Mouse (Mus musculus) embryo, embryonic 10 days (tissue): Measurements from ENCODE around the gene Slc7a4.
"Not testable (repeated sequence)": the region's sequence is repeated elsewhere in the genome, so short reads cannot be mapped to it uniquely, and the experiment has no call there.

ENCODE experiments used
- DNase-seq: peaks from one replicate; pipeline ENCODE4 v3.0.0-alpha.2; 2015; ENCODE audit warnings: low spot score

Slc7a4 gene

DNA sequence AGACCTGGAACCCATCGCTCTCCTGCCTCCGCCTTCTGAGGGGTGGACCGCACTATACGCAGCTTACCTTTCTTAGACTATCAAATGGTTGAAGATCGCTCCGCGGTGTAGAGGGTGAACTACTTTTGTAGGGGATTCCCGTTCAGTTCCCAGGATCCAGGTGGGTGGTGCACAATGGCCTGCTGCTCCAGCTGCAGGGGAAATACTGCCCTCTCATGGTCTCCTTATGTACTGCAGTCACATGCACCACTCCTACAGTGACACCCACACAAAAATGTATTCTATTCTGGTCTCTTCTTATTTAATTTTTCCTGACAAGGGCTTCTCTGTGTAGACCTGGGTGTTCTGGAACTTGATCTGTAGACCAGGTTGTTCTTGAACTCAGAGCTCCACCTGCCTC is at the start of gene Slc7a4:
TSS of gene Slc7a4 (minus strand) at position 151 of the 400 bp plus-strand sequence.
- peak; percentile 51 for DNase-seq

DNA sequence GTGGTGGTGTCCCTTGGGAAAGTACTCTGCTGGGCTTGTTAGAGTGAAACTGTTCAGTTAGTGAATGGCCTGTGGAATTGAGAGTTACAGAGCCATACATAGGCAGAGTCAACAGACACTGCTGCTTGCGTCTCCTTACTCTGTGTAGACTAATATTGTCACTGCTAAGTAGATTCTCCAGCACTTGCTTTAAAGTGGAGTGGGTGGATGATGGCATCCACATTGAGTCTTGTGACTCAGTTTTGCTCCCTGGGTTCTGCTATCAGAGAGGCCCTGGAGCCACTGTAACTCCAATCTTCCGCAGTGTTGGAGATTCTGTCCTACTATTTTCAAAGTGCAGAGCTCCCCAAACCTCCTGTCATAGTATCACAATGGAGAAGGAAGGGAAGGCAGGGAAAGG is 49.6 kb upstream of the Slc7a4 start:
- DNase-seq, result no peak

DNA sequence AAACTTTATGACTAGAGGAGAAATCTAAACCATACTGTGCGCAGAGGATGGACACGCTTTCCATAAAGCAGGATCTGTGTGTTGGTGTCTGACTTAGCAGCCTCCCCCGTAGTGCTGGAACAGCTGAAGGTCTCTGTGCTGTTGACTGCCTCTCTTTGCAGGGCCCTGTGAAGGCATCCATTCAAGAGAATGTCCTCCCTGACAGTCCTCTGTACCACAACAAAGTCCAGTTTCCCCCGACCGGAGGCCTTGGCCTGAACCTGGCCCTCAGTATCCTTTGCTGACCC is 43.2 kb upstream of the Slc7a4 start:
- no peak for DNase-seq

DNA sequence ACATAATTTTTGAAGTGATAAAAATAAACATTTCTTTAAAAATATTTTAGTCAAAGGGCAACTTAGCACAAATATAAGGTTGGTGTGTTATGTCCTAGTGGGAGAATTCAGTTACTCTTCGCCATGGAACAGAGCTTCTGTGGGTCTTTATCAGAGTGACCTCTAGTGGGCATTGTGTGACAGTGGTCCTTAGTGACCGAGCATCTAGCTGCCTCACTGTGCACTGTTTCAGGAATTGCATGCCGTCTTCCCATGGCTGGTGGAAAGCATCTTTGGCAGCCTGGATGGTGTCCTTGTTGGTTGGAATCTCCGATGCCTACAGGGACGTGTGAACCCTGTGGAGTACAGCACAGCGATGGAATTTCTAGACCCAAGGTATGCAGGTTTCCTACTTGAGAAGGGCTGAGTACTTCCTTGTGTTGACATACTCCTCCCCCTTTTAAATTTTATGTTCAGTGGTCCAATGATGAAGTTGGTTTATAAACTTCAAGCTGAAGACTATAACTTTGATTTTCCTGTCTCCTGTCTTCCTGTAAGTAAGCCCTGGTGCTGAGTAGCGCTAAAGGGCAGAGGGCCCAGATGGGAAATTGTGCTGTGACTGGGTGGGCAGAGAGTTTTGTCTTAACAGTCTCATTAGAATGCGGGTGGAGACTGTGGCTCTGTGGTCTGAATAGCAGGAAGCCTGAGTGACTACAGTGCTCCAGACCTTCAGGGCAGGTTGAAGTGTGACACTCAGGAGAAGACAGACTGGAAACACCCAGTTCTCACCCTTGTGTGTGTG is 42.7 kb upstream of the Slc7a4 start:
- peak; percentile 71 for DNase-seq

DNA sequence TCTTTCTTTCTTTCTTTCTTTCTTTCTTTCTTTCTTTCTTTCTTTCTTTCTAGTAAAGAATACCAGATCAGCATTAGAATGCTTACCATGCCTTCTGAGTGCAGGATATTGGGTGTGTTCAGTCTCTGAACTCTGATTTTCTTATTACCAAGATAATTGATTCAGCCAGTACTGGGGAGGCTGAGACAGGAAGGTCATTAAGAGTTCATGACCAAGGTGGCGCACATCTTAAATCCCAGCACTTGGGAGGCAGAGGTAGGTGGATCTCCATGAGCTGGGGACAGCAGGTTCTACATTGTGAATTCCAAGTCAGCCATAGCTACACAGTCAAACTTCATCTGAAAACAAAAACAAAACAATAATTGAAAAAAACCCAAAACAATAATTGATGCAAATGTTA is 38.9 kb upstream of the Slc7a4 start:
- no peak for DNase-seq

DNA sequence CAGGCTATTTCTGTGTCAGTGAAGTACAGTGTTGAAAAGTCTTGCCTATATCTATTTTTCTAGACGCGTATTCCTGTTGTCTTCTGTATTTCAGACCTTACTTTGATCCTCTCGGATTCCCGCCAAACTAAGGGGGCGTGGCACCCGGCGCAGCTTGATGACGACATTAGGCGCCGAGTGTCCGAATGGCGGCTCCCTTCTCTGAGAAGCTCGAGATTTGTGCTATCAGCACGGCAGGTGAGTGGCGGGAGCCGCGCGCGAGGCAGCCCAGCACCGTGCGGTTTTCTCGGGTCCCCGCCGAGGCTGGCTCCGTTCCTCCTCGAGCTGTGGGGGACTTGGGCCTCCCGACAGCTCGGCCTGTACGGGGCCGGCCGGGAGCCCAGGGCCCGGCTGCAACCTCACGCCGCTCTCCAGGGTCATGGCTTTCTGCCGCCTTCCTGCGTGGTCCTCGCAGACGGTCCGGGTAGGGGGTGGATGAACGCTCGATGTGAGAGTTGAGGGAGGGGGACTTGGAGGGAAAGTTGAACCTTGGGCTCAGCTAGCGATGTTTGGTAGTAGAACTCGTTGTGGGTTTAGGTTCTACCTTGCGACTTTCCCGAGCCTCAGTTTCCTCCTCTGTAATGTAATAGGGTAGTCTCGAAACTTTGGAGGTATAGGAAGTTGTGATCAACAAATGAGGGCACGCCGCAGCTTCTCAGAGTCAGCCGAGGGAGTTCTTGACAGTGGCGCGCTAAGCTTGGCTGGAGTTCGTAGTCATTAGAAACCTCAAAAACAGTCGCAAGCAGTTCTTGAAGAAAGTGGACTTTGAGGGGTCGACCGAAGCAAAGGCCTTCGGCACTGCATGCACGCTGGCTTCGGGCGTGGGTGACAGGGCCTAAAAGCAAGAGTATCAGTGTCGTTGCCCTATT is 36.4 kb upstream of the Slc7a4 start, which contains the start of gene Smpd4:
TSS of gene Smpd4 (plus strand) at position 157 of the 908 bp plus-strand sequence.
- peak; percentile 96 for DNase-seq

DNA sequence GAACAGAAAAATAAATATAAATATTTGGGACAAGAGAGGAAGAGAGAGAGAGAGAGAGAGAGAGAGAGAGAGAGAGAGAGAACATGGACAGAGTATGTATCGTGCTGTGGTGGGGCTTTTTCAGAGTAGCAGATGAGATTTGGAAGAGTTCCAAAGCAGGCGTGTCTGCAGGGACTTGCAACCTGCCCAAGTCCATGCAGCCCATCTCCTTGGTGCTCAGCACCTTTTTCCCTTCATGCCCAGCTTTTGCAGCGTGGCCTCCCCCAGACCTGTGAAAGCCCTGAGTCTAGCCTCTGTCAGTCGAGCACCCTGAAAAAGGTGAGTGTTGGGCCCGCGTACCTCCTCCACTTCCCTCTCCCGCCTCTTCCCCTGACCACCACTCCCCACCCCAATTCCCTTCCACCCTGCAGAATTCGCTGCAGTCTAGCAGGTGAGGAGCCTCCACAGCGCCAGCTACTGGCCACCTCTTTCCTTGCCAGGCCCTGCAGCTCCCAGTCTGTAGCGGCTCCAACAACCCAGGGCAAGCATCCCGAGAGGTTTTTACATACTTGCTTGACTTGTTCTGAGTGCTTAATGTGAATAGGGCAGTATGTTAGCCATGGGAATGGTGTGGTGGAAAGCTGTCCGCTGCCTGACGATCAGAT is 35.0 kb upstream of the Slc7a4 start:
- DNase-seq, result peak; percentile 76

DNA sequence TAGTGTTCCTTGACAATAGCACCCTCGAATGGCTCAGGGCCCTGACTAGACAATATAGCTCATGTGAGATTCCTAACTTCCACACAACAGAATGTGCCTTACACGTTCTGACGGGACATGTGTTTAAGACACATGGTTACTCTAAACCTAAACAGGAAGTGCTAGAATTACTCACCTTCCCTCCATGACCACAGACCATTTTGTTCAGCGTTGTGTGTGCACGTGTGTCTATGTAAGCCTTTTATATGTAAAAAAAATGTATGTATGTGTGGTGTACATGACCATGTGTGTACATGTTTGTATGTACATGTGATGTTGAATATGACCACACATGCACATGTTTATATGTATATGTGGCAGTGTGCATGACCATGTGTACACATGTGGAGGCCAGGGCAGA is 33.2 kb upstream of the Slc7a4 start:
- DNase-seq, result no peak

DNA sequence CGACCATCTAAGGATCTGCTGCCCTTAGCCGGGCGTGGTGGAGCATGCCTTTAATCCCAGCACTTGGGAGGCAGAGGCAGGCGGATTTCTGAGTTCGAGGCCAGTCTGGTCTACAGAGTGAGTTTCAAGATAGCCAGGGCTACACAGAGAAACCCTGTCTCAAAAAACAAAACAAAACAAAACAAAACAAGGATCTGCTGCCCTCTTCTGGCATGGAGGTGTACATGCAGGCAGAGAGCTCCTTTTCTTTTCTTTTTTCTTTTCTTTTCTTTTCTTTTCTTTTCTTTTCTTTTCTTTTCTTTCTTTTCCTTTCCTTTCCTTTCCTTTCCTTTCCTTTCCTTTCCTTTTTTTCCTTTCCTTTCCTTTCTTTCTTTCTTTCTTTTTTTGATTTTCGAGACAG is 31.7 kb upstream of the Slc7a4 start:
- DNase-seq, result not testable (repeated sequence)

DNA sequence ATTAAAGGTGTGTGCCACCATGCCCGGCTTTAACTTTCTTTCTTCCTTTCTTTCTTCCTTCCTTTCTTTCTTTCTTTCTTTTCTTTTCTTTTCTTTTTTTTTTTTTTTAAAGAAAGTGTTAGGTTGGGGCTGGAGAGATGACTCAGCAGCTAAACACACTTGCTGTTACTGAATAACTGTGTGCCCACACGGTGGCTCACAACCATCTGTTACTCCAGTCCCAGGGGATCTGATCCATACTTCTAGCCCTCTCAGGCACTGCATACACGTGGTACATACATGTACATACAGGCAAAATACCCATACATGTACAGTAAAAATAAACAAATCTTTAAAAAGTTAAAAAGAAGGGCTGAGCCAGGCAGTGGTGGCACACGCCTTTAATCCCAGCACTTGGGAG is 28.4 kb upstream of the Slc7a4 start:
- no peak for DNase-seq

DNA sequence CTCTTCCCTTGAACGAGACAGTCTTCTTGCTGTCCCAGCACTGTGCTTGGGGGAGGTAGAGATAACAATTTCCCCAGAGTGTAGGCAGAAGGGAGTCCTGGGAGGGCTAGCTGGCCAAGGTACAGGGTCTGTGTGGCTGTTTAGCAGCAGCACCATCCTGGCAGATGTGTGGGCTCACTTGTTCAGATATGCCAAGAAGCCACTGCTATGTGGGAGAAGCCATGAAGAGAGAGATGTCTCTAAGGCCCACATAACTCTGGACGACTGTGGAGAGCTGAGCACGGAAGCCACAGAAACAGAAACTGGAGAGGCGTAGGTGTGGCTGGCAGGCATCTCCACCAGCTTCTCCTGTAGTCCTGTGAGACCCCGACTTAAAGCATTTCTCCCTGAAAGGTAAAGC is 22.7 kb upstream of the Slc7a4 start:
- no peak for DNase-seq

DNA sequence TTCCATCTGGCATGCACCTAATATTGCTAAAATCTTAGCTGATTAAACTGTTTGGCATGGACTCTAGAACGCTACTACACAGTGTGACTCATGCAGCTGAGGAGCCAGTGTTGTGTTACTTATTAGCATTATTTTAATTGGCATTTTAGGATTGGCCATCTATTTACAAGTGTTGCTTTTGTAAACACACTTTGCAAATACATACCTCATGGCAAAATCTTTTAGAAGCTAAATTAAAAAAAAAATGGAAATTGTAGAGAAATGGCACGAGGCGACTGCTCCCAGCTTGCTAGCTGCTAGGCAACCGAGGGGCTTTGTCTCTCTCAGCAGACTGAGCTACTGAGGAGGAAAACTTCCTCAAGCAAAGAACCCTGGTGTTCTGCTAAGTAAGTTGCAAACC is 21.9 kb upstream of the Slc7a4 start:
- DNase-seq, result no peak

DNA sequence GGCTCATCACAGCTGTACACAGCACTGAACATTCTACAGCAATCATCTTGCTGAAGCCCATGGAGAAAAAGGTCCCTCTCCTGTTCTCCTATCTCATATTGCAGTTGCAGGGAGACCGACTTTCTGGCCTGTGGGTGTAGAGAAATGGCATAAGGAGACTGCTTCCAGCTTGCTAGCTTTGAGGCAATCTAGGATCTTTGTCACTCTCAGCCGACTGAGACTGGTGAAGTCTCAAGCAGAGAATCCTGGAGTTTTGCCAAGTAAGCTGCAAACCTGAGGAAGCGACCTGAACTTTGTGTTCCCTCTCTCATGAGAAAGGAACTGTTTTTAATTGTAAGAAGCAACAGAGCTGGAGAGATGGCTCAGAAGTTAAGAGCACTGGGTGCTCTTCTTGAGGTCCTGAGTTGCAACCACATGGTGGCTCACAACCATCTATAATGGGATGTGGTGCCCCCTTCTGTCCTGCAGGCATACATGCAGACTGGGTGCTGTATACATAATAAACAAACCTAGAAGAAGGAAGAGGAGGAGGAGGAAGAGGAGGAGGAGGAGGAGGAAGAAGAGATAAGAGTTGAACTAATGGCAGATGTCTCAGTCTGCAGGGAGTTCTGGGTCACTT is 18.0 kb upstream of the Slc7a4 start:
- no peak for DNase-seq

DNA sequence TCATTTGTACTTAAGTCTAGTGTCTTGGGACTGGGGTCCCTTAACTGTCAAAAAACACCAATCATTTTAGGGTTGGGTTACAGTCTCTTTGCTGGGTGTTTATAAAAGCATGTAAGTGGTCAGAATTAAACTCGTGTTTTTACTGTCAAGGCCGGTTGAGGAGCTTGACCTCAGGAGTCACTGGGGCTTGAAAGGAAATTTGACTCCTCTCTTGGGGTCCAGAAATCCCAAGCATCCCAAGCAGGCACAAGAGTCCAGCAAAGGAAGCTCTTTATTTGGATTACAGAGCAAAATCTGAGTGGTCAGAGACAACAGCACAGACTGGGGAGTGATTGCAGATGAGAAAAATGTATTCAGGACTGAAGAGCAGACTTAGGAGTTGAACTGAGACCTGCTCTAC is 7.7 kb upstream of the Slc7a4 start:
- DNase-seq, result peak; percentile 44

DNA sequence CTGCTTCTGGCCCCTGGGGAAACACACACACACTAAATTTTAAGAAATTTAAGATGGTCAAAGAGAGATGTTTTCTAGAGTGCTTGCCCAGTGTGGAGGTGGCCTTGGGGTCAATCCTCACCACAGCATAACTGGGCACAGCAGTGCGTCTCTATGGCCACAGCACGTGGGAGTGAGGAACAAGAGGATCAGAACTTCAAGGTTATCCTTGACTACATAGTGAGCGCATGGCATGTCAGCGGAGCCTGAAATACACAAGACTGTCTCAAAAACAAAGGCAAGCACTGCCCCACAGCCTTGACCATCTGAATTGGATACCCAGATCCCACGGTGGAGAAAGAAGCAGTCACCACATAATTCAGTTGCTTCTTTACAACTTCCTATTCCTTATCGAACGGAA is 1.5 kb upstream of the Slc7a4 start:
- DNase-seq, result no peak

DNA sequence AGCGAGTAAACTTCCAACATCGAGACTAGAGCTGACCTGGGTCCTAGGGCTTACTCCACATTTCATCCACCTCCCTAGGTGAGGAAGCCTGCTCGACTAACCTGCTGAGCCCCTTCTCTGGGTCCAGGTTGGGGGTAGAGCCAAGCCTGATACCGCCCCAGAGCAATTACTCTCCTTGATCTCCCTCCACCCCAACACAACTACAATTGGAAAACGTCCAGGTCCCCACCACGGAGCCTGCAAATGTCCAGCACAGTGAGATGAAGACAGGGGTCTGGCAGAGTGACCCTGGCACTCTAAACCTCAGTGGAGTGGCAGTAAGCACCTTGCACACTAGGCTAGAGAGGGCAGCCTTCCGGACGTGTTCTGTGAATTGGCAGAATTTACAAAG is 6.2 kb downstream of the Slc7a4 start:
- no peak for DNase-seq

DNA sequence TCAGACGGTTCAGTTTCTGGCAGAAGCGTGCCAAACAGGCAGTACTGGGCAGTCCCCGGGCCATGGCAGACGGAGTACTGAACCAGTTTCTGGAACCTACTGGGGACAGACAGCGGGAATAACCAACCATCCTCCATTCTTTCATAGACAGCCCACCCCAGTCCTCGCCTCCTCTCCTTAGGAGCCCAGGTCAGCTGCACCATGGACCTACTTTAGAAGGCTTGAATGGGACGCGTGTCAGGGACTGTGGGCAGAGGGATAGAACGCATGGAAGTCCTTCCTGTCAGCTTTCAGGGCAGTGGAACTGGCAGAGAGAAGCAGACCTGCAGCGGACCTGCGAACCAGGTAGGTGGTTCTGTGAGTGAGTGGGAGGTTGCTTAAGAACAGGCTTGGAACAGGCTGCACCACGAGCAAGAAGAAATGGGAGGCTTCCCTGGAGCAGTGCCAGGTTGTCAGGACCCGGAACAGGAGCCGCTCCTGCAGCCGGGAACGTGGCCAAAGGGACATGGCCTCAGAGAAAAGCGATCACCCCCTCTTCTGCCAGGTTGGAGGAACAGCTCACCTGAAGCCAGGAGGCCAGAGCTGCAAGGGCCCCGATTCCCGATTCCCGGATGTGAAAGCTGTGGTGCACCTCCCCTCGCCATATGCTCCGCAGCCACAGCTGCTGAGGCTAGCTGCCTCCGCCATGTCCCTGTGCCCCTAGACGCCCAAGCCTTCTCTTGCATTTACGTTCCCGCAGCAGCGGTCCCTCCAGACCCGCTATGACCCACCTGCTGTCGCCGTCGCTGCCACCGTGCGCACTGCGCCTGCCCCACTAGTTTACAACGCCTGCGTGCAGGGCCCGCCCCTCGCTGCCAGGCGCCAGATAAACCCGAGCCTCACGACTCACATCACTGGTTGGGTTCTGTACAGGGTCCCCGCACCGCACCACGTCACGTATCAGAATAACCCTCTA is 6.9 kb downstream of the Slc7a4 start:
- DNase-seq, result peak; percentile 42

DNA sequence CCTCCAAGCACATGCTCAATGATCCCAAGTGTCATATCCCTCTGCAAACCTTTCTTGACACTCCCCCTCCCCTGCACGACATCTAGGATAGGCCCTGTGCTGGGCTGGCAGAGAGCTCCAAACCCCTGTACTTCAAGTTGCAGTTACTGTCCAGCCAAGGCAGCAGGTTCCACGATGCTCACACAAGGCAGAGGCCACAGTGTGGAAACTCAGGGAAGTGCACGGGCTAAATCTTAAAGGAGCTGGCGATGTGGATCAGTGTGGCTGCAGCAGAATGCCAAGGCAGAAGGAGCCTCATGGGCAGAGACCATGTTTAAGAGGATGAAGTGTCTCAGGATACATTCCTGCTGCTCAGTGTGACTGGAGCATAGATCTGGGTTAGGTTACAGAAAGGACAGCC is 16.8 kb downstream of the Slc7a4 start:
- DNase-seq, result no peak

DNA sequence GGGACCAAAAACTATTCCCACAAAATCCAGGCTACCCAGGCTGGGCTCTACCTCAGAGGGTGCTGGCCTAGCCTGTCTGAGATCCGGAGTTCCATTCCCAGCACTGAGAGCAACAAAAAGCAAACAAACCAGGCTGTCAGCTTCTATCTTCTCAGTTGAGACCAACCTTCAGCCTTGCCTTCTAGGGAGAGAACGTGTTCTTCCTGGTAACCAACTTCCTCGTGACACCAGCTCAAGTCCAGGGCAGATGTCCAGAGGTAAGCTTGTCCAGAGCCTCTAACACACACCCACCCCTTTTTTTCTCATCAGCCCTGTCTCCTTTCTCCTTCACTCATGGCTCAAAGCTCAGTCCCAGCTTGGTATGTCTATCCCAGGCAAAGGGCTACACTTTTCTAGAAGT is 18.2 kb downstream of the Slc7a4 start:
- DNase-seq, result no peak

DNA sequence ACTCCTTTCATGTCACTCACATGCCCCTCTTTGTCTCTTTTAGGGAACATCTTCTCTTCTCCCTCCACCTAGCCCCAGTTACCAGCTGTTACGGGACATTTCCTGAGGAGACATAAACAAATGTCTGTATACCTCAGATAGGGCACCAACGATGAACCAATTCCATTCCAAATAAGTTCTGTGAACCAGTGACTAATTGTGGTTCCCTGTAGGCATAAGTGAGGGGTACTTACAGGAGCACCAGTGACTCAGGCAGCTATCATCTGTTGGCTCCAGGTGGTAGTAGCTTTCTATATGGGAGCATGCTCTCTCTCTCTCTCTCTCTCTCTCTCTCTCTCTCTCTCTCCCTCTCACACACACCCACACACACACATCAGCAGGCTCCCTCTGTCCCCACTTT is 18.8 kb downstream of the Slc7a4 start:
- no peak for DNase-seq

DNA sequence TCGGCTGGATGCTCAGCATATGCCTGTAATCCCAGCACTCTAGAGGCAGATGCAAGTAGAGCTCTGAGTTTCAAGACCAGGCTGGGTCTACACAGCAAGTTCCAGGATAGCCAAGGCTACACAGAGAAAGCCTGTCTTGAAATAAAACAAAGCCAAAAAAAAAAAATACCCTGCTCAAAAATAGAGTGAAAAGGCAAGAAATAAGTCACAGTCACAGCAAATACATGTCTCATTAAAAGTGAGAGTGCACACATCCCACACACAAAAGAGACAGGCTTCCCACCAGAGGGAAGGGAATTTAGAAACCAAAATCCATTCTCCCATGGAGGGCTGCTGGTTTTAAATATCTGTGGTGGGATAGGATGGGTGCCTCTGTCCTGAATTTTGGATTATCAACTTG is 19.4 kb downstream of the Slc7a4 start:
- no peak for DNase-seq
